Mouse (Mus musculus) embryonic facial prominence, embryonic 10.5 days (tissue): ENCODE results near the gene 2300003K06Rik. TPM values are rescaled to one million over a fixed set of nuclear protein-coding genes. Genes with fewer than 3 reads are reported as not detected.
"Not testable (repeated sequence)": the region's sequence is repeated elsewhere in the genome, so short reads cannot be mapped to it uniquely, and the experiment has no call there.

Experiments
- DNase-seq: peaks from one replicate; pipeline ENCODE4 v3.0.0-alpha.2; 2017; ENCODE audit warnings: low spot score
- H3K27ac ChIP-seq: fragments of 300-500 bp; sonication (generic); replicated peaks from 2 replicates; pipeline ENCODE4 v1.5.1; 2016; ENCODE audit warnings: mild to moderate bottlenecking
- H3K27me3 ChIP-seq: fragments of 300-500 bp; sonication (generic); replicated peaks from 2 replicates; pipeline ENCODE4 v1.6.1; 2016; ENCODE audit warnings: low read depth, mild to moderate bottlenecking; ENCODE audit not compliant: poor library complexity, severe bottlenecking
- H3K36me3 ChIP-seq: fragments of 300-500 bp; sonication (generic); replicated peaks from 2 replicates; pipeline ENCODE4 v1.6.1; 2016; ENCODE audit warnings: mild to moderate bottlenecking, moderate library complexity
- H3K4me1 ChIP-seq: fragments of 300-500 bp; sonication (generic); 2 replicates; pipeline ENCODE4 v1.6.1; 2016
- H3K4me3 ChIP-seq: fragments of 300-500 bp; sonication (generic); 2 replicates; pipeline ENCODE4 v1.5.1; 2016; ENCODE audit warnings: mild to moderate bottlenecking, moderate library complexity
- H3K9me3 ChIP-seq: fragments of 300-500 bp; sonication (generic); 2 replicates; pipeline ENCODE4 v1.6.1; 2016; ENCODE audit warnings: mild to moderate bottlenecking
- WGBS: fragments of 180-500 bp; shearing (Covaris S2); methylation state at CpG from one replicate; pipeline ENCODE4 v1.1.7; 2016; 5-methylcytosine and 5-hydroxymethylcytosine counted together
- polyA plus RNA-seq: library from polyadenylated mRNA; unstranded; fragments of >200 nt; fragmentation: Nextera tagmentation; extraction: Ambion mirVana; gene quantifications from 2 replicates; pipeline ENCODE4 v1.2.1, GENCODE M21; 2016

The 2300003K06Rik gene
- polyA plus RNA-seq, 1 experiment from 2014 or later = not detected

- H3K27ac ChIP-seq, H3K9me3 ChIP-seq, H3K4me3 ChIP-seq, DNase-seq, H3K4me1 ChIP-seq, H3K36me3 ChIP-seq, H3K27me3 ChIP-seq: not testable (repeated sequence)
- WGBS = no CpG with 5 or more reads among the region's 1 CpGs
Measured at GRCm38 (mm10) chr11:99798832-99799231, 39.0 kb downstream of the 2300003K06Rik start, which contains the start of gene Gm11569. TSS of gene Gm11569 (minus strand) at chr11:99798932.

- no peaks in the 10 kb centered on the region; the same call in 1 of the 2 replicates for H3K27me3 ChIP-seq
- no peaks in the 10 kb centered on the region for H3K36me3 ChIP-seq
- H3K27ac ChIP-seq = no peak within 1 kb of the TSS
- DNase-seq = no peak
- WGBS = 79% methylated on average over 2 of the region's 2 CpGs
- H3K4me1 ChIP-seq = no peaks in the 10 kb centered on the region
- no peaks in the 10 kb centered on the region for H3K9me3 ChIP-seq
- H3K4me3 ChIP-seq = no peak within 1 kb of the TSS
Measured at GRCm38 (mm10) chr11:99793367-99793766, 44.5 kb downstream of the 2300003K06Rik start, which contains the start of gene Gm11596. TSS of gene Gm11596 (minus strand) at chr11:99793467.

Other genes starting within 250 kb of the 2300003K06Rik start
- not detected in 2 replicates for gene Krtap1-3, start 246.7 kb downstream of the 2300003K06Rik start, polyA plus RNA-seq
- gene Krtap9-3, start 240.0 kb downstream of the 2300003K06Rik start, polyA plus RNA-seq = not detected in 2 replicates
- gene Gm11938, start 234.8 kb downstream of the 2300003K06Rik start, polyA plus RNA-seq = not detected in 2 replicates
- gene Gm11937, start 227.9 kb downstream of the 2300003K06Rik start, polyA plus RNA-seq = not detected in 2 replicates
- gene Krtap2-4, start 223.2 kb downstream of the 2300003K06Rik start, polyA plus RNA-seq = not detected in 2 replicates
- gene Gm11562, start 217.6 kb downstream of the 2300003K06Rik start, polyA plus RNA-seq = not detected in 2 replicates
- gene Krtap4-1, start 209.8 kb downstream of the 2300003K06Rik start, polyA plus RNA-seq = not detected in 2 replicates
- gene Krtap4-2, start 203.0 kb downstream of the 2300003K06Rik start, polyA plus RNA-seq = not detected in 2 replicates
- not detected in 2 replicates for gene Krtap4-7, start 194.0 kb downstream of the 2300003K06Rik start, polyA plus RNA-seq
- not detected in 2 replicates for gene Gm11555, start 187.8 kb downstream of the 2300003K06Rik start, polyA plus RNA-seq
- gene Gm11563, start 179.1 kb downstream of the 2300003K06Rik start, polyA plus RNA-seq = not detected in 2 replicates
- gene Krtap4-6, start 172.1 kb downstream of the 2300003K06Rik start, polyA plus RNA-seq = not detected in 2 replicates
- gene Gm14190, start 147.3 kb downstream of the 2300003K06Rik start, polyA plus RNA-seq = not detected in 2 replicates
- gene Gm14180, start 103.8 kb downstream of the 2300003K06Rik start, polyA plus RNA-seq = not detected in 2 replicates
- gene Gm11595, start 65.2 kb downstream of the 2300003K06Rik start, polyA plus RNA-seq = not detected in 2 replicates
- not detected in 2 replicates for gene Krtap4-8, start 57.4 kb downstream of the 2300003K06Rik start, polyA plus RNA-seq
- gene Krtap4-9, start 52.9 kb downstream of the 2300003K06Rik start, polyA plus RNA-seq = not detected in 2 replicates
- not detected in 2 replicates for gene Gm11596, start 44.6 kb downstream of the 2300003K06Rik start, polyA plus RNA-seq
- gene Gm11569, start 39.1 kb downstream of the 2300003K06Rik start, polyA plus RNA-seq = not detected in 2 replicates
- gene Gm11554, start 33.6 kb downstream of the 2300003K06Rik start, polyA plus RNA-seq = not detected in 2 replicates
- not detected in 2 replicates for gene Krtap4-13, start 28.2 kb downstream of the 2300003K06Rik start, polyA plus RNA-seq
- gene Gm11564, start 22.4 kb downstream of the 2300003K06Rik start, polyA plus RNA-seq = not detected in 2 replicates
- gene Krtap4-16, start 13.5 kb upstream of the 2300003K06Rik start, polyA plus RNA-seq = not detected in 2 replicates
- not detected in 2 replicates for gene Gm11568, start 19.9 kb upstream of the 2300003K06Rik start, polyA plus RNA-seq
- gene Gm11559, start 26.4 kb upstream of the 2300003K06Rik start, polyA plus RNA-seq = not detected in 2 replicates
- gene Krtap9-1, start 35.3 kb upstream of the 2300003K06Rik start, polyA plus RNA-seq = not detected in 2 replicates
- gene Gm11567, start 41.1 kb upstream of the 2300003K06Rik start, polyA plus RNA-seq = not detected in 2 replicates
- gene Krtap31-1, start 69.9 kb upstream of the 2300003K06Rik start, polyA plus RNA-seq = not detected in 2 replicates
- not detected in 2 replicates for gene Gm11565, start 76.7 kb upstream of the 2300003K06Rik start, polyA plus RNA-seq
- not detected in 2 replicates for gene Krtap31-2, start 98.2 kb upstream of the 2300003K06Rik start, polyA plus RNA-seq
- gene Krtap9-5, start 110.4 kb upstream of the 2300003K06Rik start, polyA plus RNA-seq = not detected in 2 replicates
- not detected in 2 replicates for gene Krtap29-1, start 141.0 kb upstream of the 2300003K06Rik start, polyA plus RNA-seq
- not detected in 2 replicates for gene Krtap16-1, start 148.5 kb upstream of the 2300003K06Rik start, polyA plus RNA-seq
- gene Krtap17-1, start 155.9 kb upstream of the 2300003K06Rik start, polyA plus RNA-seq = not detected in 2 replicates
- gene Krt33a, start 178.1 kb upstream of the 2300003K06Rik start, polyA plus RNA-seq = not detected in 2 replicates
- not detected in 2 replicates for gene Krt33b, start 191.8 kb upstream of the 2300003K06Rik start, polyA plus RNA-seq
- gene Krt34, start 203.5 kb upstream of the 2300003K06Rik start, polyA plus RNA-seq = not detected in 2 replicates
- not detected in 2 replicates for gene Krt31, start 212.5 kb upstream of the 2300003K06Rik start, polyA plus RNA-seq